Mouse (Mus musculus): ENCODE data around the gene Gsk3a. TPM values are rescaled to one million over a fixed set of nuclear protein-coding genes. Genes with fewer than 3 reads are reported as not detected.

The Gsk3a gene
- polyA plus RNA-seq, 1 experiment from 2014 or later, result 17.5 TPM

DNA sequence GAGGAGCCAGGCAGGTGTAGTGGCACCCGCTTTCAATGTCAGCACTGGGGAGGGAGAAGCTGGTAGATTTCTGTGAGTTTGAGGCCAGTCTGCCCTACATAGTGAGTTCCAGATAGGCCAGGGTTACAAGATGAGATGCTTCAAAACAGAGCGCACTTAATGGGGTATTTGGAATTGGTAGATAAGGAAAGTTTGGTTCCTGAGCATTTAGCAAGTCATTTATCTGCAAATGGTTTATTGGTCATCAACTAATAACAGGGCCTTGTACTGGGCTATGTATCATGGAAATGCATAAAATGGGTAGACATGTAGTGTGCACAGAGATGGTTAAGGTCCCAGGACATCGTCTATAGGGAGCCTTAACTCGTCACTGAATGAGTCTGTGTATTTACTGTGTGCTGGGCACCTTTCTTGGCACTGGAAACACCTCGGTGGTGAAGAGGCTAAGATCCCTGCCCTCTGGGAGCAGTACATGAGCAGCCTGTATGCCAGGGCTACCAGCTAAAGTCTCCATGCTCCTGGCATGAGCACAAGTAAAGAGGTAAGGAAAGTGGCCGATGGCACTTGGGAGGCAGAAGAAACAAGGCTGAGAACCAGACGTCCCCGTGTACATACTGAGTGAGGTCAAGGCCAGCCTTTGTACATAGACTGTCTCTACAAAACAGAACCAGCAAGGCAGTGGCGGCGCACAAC lies 15.2 kb downstream of the Gsk3a start:
- DNase-seq (ENCODE audit: low spot score), result no peak

GRCm38 (mm10) chr7:25221102-25221883 lies 16.4 kb downstream of the Gsk3a start, which contains the start of gene Zfp526:
Gene Zfp526, plus strand, starts transcription at chr7:25221425.
- peak; percentile 99 for DNase-seq (ENCODE audit: low spot score)

GRCm38 (mm10) chr7:25220457-25221101 lies 17.1 kb downstream of the Gsk3a start, which contains the start of gene Dedd2:
Gene Dedd2, minus strand, starts transcription at chr7:25220615.
- DNase-seq (ENCODE audit: low spot score), result no peak

GRCm38 (mm10) chr7:25219756-25220456 lies 17.7 kb downstream of the Gsk3a start:
- peak; percentile 98 for DNase-seq (ENCODE audit: low spot score)

DNA sequence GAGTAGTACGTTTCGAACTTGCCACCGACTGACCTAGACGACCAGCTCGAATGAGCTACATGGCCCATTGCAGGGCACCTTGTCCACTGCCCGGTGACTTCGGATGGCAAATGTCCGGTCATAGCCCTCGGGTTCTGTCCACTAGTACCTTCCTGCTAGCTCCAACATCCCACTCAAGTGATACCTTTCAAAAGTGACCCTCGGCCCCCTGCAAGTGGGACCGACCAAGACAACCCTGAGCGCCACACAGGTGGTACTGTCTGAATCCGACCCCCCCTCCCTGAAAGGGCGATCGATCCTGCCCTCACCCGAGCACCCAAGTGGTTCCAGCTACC lies 18.3 kb downstream of the Gsk3a start:
- no peak for DNase-seq (ENCODE audit: low spot score)

- peak; percentile 73 for DNase-seq (ENCODE audit: low spot score)
Measured at GRCm38 (mm10) chr7:25218705-25219415, 18.8 kb downstream of the Gsk3a start.

GRCm38 (mm10) chr7:25217653-25218395 lies 19.8 kb downstream of the Gsk3a start:
- no peak for DNase-seq (ENCODE audit: low spot score)

- DNase-seq (ENCODE audit: low spot score), result no peak
Measured at GRCm38 (mm10) chr7:25214172-25214571, 23.5 kb downstream of the Gsk3a start.

DNA sequence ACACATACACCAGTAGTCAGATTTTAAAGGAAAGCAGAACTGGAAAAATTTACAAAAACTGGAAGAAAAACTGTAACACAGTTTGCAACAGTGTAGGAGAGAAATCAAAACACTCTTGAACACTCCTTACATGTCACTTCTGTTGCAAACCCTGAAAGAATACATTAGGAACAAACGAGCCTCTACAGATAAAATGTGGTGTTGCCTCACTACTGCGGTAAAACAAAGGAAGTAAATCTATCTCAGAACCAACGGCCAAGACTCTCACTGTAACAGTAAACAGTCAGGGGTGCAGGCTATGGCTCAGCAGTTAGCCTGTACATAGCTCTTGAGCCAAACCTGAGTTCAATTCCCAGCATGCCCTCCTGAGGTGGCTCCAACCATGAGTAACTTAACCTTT lies 24.6 kb downstream of the Gsk3a start:
- no peak for DNase-seq (ENCODE audit: low spot score)

DNA sequence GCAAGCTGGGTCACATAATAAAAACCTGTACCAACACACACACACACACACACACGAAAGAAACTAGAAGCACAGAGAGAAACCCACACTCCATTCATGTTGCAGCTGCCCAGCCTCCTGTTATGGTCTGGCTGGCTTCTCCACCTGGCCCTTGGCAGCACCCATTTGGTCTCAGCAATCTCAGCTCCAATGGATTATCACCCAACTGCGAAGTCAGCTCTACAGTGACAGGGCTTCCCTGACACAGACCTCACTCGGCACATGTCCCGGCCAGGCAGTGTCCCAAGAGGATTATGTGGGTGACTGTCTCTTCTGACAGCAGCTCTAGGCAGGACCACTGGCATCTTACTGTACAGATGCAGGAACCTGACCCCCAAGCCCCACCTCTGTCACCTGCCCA lies 27.2 kb downstream of the Gsk3a start:
- no peak for DNase-seq (ENCODE audit: low spot score)

DNA sequence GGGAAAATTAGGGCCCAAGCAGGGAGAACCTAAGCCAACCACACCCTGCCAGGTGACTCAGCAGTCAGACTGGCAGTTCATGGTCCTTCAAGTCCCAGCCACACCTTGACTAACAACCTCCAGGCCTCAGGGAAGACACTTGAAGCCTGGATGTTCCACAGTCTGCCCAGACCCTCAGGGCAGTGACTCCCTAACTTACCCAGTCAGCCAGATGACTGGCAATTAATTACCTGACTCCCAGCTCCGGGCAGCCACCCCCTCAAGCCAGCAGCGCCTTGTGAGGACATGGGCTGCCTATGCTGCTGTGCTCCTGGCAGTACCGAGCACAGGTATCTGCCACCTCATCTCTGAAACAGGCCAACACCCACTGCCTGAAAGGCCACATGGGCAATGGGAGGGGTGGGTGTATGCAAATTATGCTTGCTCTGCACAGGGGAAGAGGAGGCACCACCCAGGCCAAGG lies 28.5 kb downstream of the Gsk3a start:
- no peak for DNase-seq (ENCODE audit: low spot score)

GRCm38 (mm10) chr7:25206094-25206830 lies 31.4 kb downstream of the Gsk3a start:
- DNase-seq (ENCODE audit: low spot score), result no peak

DNA sequence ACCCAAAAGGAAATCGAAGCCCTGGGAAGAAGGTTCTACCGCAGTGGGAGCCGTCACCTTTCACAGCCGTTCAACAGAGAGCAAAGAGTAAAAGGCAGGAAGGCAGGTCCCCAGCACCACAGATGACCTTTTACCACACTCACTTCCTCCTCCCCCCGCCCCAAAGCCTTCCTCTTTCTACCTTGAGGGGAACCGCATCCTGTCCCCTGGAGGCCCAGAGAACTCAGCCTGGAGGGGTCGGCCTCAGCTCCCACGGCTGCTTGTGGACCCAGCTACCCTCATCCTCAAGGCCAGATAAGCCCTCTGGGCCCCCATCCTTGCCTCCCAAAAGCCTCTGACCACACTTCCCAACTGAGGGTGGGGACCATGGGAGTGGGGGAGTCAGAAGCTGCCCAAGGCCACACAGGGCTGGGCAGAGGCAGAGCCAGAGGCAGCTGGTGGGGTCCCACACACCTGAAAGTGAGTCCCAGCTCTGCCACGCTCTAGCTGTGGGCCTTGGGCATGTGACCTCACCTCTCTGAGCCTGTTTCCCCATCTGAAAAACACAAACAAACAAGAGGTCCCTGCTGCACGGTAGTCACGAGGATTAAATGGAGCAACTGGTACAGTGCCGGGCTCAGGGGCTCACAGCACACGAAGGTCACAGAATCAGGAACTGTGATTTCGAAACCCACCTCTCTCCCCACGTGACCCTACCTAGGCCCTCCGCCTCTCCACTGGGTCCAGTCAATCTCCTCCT lies 32.1 kb downstream of the Gsk3a start:
- peak; percentile 91 for DNase-seq (ENCODE audit: low spot score)

DNA sequence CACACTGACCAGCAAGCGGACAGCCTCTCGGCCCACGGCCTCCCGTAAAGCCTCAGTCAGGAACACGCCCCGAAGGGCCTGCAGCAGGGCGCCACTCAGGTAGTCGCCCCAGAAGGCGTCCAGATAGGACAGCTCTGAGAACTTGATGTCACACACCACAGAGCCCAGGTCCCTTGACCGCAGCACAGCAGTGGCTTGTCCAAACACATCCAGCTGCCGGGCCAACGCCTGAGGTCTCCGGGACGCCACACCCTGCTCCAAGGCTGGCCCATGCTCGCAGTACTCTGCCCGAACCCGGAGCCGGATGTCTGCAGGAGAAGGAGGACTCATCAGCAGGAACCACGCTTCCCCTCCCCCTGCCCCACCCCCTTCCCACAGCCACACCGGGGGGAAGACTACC lies 34.0 kb downstream of the Gsk3a start:
- DNase-seq (ENCODE audit: low spot score), result no peak

DNA sequence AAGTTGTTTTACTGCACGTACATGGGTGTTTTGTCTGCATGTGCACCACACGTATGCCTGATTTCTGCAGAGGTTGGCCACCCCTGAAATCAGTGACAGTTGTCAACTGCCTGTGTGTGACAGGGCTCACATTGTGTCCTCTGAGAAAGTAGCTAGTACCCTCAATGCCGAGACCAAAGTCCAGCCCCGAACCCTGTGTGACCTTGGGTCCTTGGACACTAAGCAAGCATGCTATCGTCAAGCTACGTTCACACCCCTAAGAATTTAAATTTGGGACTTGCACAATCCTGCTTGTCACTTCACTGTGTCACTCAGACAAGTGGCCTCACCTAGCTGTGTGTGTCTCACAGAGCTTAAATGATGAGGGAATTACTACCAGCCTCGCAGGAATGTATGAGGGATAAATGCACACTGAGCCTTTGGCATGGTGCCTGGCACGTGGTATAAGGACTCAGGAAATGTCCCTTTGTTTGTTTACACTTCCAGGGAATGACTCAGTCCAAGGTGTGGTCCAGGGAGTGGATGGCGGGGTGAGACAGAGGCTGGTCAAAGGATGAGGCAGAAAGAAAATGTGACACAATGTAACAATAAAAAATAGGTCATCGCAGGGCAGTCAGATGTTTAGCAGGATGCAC lies 40.1 kb downstream of the Gsk3a start:
- no peak for DNase-seq (ENCODE audit: low spot score)

- no peak for DNase-seq (ENCODE audit: low spot score)
Measured at GRCm38 (mm10) chr7:25196107-25196506, 41.5 kb downstream of the Gsk3a start.

GRCm38 (mm10) chr7:25195148-25195547 lies 42.5 kb downstream of the Gsk3a start:
- no peak for DNase-seq (ENCODE audit: low spot score)

DNA sequence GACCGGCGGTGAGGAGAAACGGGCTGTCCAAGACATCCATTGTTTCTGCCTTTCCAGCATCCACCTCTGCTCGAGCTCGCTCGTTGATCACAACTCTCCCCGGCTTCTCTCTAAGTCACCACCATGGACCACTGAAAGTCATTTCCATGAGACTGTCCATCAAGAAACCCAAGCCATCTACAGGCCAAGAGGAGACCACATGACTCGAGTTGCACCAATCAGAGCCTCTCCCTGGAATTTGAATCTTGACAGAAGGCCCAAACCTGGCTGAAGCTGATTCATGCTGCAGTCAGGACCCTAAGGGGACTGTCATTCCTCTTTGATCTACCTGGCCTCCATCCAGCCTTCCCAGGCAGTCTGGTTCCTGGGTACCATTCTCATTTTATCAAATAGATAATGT lies 45.5 kb downstream of the Gsk3a start:
- DNase-seq (ENCODE audit: low spot score), result no peak
